Mouse (Mus musculus) 3134 (cell line): ENCODE measurements around the gene Itgal.
"Not testable (repeated sequence)": the region's sequence is repeated elsewhere in the genome, so short reads cannot be mapped to it uniquely, and the experiment has no call there.

Experiments
- DNase-seq: peaks from one replicate; pipeline ENCODE4 v3.0.0-alpha.2; 2011; ENCODE audit warnings: low spot score; ENCODE audit not compliant: insufficient read length; ENCODE audit errors: extremely low read depth

The Itgal gene

DNA sequence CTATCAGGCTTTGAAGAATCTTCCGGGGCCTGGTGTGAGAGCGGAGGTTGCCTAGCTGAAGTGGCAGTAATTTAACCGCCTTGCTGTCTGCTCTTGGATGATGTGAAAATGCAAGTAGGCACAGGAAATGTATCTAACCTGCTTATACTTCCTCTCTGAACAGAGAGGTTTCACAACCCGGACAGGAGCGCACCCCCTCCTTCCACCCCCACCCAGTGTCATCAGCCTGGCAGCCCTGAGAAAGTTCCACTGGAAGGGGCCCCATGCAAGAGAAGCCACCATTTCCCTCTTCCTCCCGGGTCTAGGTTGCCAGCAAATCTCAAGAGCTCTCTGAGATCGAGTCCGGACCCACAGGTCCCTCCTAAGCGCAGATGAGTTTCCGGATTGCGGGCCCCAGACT lies at the start of gene Itgal:
Itgal (plus strand) TSS at position 163 of the 400 bp plus-strand sequence.
- no peak for DNase-seq

DNA sequence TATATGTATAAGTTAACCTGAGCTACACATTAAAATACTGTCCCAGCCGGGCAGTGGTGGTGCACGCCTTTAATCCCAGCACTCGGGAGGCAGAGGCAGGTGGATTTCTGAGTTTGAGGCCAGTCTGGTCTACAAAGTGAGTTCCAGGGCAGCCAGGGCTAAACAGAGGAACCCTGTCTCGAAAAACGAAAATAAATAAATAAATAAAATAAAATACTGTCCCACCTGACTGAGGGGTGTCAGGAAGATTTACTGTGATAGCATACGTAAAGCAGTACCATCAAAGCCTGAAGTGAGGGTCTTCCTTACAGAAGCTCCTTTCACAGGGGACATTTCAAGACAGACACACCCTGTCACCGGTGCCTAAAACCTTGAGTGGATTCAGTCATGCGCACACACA lies 45.5 kb upstream of the Itgal start:
- DNase-seq, result not testable (repeated sequence)

- no peak for DNase-seq
Observed at GRCm38 (mm10) chr7:127252414-127252813, 43.6 kb upstream of the Itgal start.

- DNase-seq, result no peak
Observed at GRCm38 (mm10) chr7:127253341-127253740, 42.7 kb upstream of the Itgal start.

GRCm38 (mm10) chr7:127253821-127254769 lies 42.0 kb upstream of the Itgal start:
- DNase-seq, result peak; percentile 88

- no peak for DNase-seq
Observed at GRCm38 (mm10) chr7:127255008-127255407, 41.1 kb upstream of the Itgal start.

GRCm38 (mm10) chr7:127255965-127256364 lies 40.1 kb upstream of the Itgal start:
- no peak for DNase-seq

GRCm38 (mm10) chr7:127256518-127256917 lies 39.5 kb upstream of the Itgal start:
- no peak for DNase-seq

GRCm38 (mm10) chr7:127259186-127259905 lies 36.7 kb upstream of the Itgal start:
- no peak for DNase-seq

GRCm38 (mm10) chr7:127260309-127261111 lies 35.5 kb upstream of the Itgal start, which contains the start of gene Dctpp1:
Gene Dctpp1, minus strand, starts transcription at chr7:127260709.
- peak; percentile 95 for DNase-seq

GRCm38 (mm10) chr7:127262218-127262961 lies 33.7 kb upstream of the Itgal start:
- DNase-seq, result no peak

- no peak for DNase-seq
Observed at GRCm38 (mm10) chr7:127263526-127263925, 32.5 kb upstream of the Itgal start.

DNA sequence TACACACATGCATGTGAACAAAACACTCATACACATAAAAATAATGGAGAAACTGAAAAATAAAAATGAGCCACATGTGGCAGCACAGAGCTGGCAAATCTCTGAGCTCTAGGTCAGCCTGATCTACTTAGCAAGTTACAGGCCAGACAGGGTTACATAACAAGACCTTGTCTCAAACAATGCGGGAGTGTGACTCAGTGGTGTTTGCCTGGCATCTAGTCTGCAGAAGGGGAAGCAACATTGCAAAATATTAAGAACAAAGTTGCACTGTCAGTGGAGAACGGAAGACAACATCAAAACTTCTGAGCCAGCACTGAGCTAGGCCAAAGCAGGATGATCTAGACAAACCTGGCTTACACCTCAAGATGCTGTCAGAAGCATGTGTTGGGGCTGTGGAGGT lies 25.8 kb upstream of the Itgal start:
- DNase-seq, result no peak

GRCm38 (mm10) chr7:127270666-127271065 lies 25.4 kb upstream of the Itgal start:
- no peak for DNase-seq

GRCm38 (mm10) chr7:127271093-127271492 lies 25.0 kb upstream of the Itgal start:
- DNase-seq, result no peak

- no peak for DNase-seq
Observed at GRCm38 (mm10) chr7:127272566-127272965, 23.5 kb upstream of the Itgal start.

GRCm38 (mm10) chr7:127273118-127273923 lies 22.7 kb upstream of the Itgal start:
- no peak for DNase-seq

DNA sequence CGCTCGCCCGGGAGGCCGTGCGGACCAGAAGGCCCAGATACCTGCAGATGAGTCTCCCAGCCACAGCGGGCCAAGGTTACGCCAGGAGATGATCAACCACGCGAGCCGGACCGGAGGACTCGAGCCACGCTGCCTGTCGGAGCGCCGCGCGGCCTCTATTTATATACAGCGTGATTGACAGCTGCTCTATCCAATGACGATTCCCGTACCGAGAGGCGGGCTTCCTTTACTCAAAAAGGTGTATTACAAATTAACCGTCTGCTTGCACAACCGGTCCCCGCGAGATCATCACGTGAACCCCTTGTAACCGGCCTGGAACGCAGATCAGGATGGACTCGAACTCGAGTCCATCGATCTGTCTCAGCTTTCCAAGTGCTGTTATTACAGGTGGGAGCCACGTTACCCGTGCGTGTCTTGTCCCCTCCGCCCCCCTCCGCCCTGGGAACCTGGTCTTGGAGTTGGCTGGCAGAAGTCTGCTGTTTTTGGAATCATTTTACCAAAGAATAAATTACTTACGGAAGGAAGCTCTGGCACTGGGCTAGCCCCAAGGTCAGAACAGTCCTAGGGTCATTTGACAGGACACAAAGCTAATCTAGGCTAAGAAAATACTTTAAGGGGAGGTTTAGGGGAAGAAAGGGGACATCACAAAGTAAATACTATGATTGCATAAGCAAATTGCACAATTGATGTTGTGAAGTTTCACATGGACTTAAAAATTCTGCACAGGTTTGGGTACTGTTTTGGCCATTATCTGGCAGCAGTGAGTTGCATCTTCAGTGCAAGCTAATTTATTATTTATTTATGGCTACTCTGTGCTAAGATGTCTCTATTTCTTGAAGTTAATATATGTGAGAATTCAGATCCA lies 21.9 kb upstream of the Itgal start, which contains the start of gene Sephs2:
Sephs2 (minus strand) TSS at position 131 of the 865 bp plus-strand sequence.
- DNase-seq, result peak; percentile 86
